Mouse (Mus musculus) CH12.LX (cell line): ENCODE measurements around the gene Hoxc4. TPM values are rescaled to one million over a fixed set of nuclear protein-coding genes. Genes with fewer than 3 reads are reported as not detected.
A peak's percentile ranks its signal among the peaks of the same experiment; 100 is the strongest.

Experiments
- DNase-seq: peaks from one replicate; pipeline ENCODE4 v3.0.0-alpha.2; 2013; ENCODE audit errors: extremely low read depth
- H3K27ac ChIP-seq: 2 replicates; pipeline ENCODE4 v1.5.1; 2012; ENCODE audit warnings: low read depth, mild to moderate bottlenecking, control low read depth, moderate library complexity; ENCODE audit not compliant: insufficient read depth
- H3K27me3 ChIP-seq: replicated peaks from 2 replicates; pipeline ENCODE3; 2012; ENCODE audit warnings: inconsistent platforms
- H3K36me3 ChIP-seq, 2 experiments: replicated peaks in 1 of 2; 2 replicates each; pipeline versions ENCODE3 to v1.6.1; 2012; ENCODE audit warnings: inconsistent platforms in 1 of 2, low read length in 1 of 2, mild to moderate bottlenecking in 1 of 2, mixed read lengths in 1 of 2, moderate library complexity in 1 of 2; ENCODE audit not compliant: control insufficient read depth in 1 of 2, insufficient read depth in 1 of 2
- H3K4me1 ChIP-seq, 2 experiments: 2 replicates each; pipeline ENCODE4 v1.6.1; 2012; ENCODE audit warnings: inconsistent platforms in 1 of 2, moderate library complexity in 1 of 2; ENCODE audit not compliant: insufficient read depth in 2 of 2, control insufficient read depth in 1 of 2
- H3K4me2 ChIP-seq: 2 replicates; pipeline ENCODE4 v1.6.1; 2012; ENCODE audit warnings: low read depth, mild to moderate bottlenecking, control low read depth; ENCODE audit not compliant: poor library complexity, insufficient read depth, severe bottlenecking
- H3K4me3 ChIP-seq, 3 experiments: fragments of 150-350 bp in 1 of 3; sonication (generic) in 1 of 3; replicated peaks in 1 of 3; 2 replicates each; pipeline versions ENCODE3 to v1.5.1; 2011 to 2012; ENCODE audit warnings: low read depth in 2 of 3, low read length in 2 of 3, mild to moderate bottlenecking in 2 of 3, moderate library complexity in 2 of 3, control low read depth in 1 of 3, improper control_type of control experiment in 1 of 3, inconsistent platforms in 1 of 3, mixed read lengths in 1 of 3; ENCODE audit not compliant: poor library complexity in 1 of 3
- H3K79me2 ChIP-seq: replicated peaks from 2 replicates; pipeline ENCODE4 v1.6.1; 2012; ENCODE audit warnings: mild to moderate bottlenecking, moderate library complexity; ENCODE audit not compliant: control insufficient read depth, poor library complexity, insufficient read depth, severe bottlenecking; ENCODE audit errors: extremely low read depth
- H3K9ac ChIP-seq: 2 replicates; pipeline ENCODE4 v1.6.1; 2012; ENCODE audit warnings: low read depth, mild to moderate bottlenecking, control low read depth, moderate library complexity; ENCODE audit not compliant: insufficient read depth
- H3K9me3 ChIP-seq: replicated peaks from 2 replicates; pipeline ENCODE3; 2012; ENCODE audit warnings: low read length, inconsistent platforms, mixed read lengths
- ELF1 ChIP-seq: IDR thresholded peaks from 2 replicates; pipeline ENCODE4 v1.6.1; 2014; ENCODE audit warnings: low read depth, mild to moderate bottlenecking, inconsistent platforms, low read length, improper control_type of control experiment
- GABPA ChIP-seq: IDR thresholded peaks from 2 replicates; pipeline ENCODE4 v1.6.1; 2012; ENCODE audit warnings: low read depth, low read length, improper control_type of control experiment, inconsistent platforms; ENCODE audit not compliant: insufficient replicate concordance
- HCFC1 ChIP-seq: IDR thresholded peaks from 2 replicates; pipeline ENCODE4 v1.6.1; 2012; ENCODE audit warnings: low read depth, mild to moderate bottlenecking, inconsistent platforms, low read length, improper control_type of control experiment
- MAFK ChIP-seq: IDR thresholded peaks from 2 replicates; pipeline ENCODE4 v1.6.1; 2011; ENCODE audit warnings: low read length, improper control_type of control experiment; ENCODE audit not compliant: insufficient replicate concordance
- MAX ChIP-seq: IDR thresholded peaks from 2 replicates; pipeline ENCODE4 v1.6.1; 2011; ENCODE audit warnings: low read length, improper control_type of control experiment
- MAZ ChIP-seq: IDR thresholded peaks from 2 replicates; pipeline ENCODE4 v1.6.1; 2012; ENCODE audit warnings: low read depth, mild to moderate bottlenecking, inconsistent platforms, low read length, improper control_type of control experiment, moderate library complexity
- MEF2A ChIP-seq: IDR thresholded peaks from 2 replicates; pipeline ENCODE4 v1.6.1; 2014; ENCODE audit warnings: low read depth, mild to moderate bottlenecking, inconsistent platforms, low read length, improper control_type of control experiment, borderline replicate concordance
- MYC ChIP-seq: IDR thresholded peaks from 2 replicates; pipeline ENCODE4 v1.6.1; 2011; ENCODE audit warnings: low read depth, mild to moderate bottlenecking, improper control_type of control experiment, low read length
- NRF1 ChIP-seq: IDR thresholded peaks from 2 replicates; pipeline ENCODE4 v1.6.1; 2014; ENCODE audit warnings: low read depth, mild to moderate bottlenecking, inconsistent platforms, low read length, improper control_type of control experiment, moderate library complexity
- PAX5 ChIP-seq: IDR thresholded peaks from 2 replicates; pipeline ENCODE4 v1.6.1; 2012; ENCODE audit warnings: low read length, inconsistent platforms, mixed read lengths
- POLR2A ChIP-seq: IDR thresholded peaks from 2 replicates; pipeline ENCODE4 v1.6.1; 2011; ENCODE audit warnings: low read depth, mild to moderate bottlenecking, improper control_type of control experiment, low read length
- TBP ChIP-seq: conservative IDR thresholded peaks from 2 replicates; pipeline ENCODE4 v1.6.1; 2011; ENCODE audit warnings: low read depth, low read length, improper control_type of control experiment
- USF1 ChIP-seq: IDR thresholded peaks from 2 replicates; pipeline ENCODE4 v1.6.1; 2014; ENCODE audit warnings: low read depth, mild to moderate bottlenecking, inconsistent platforms, low read length, improper control_type of control experiment
- USF2 ChIP-seq: conservative IDR thresholded peaks from 2 replicates; pipeline ENCODE4 v1.6.1; 2011; ENCODE audit warnings: low read depth, low read length, improper control_type of control experiment
- dilution Hi-C: fragments of 300-500 bp; cut with MboI; formaldehyde crosslinking; loops from 2 replicates; pipeline ENCODE4 v1.14.3; 2020; ENCODE audit warnings: low sequenced_read_pairs; ENCODE audit not compliant: extremely low pct_unique_long_range_greater_than_20kb, extremely low pct_ligation_motif_present
- in situ Hi-C: fragments of 300-500 bp; cut with MboI; formaldehyde crosslinking; loops from 3 replicates; pipeline ENCODE4 v1.14.3; 2019; ENCODE audit warnings: low sequenced_read_pairs, low pct_ligation_motif_present, low pct_unique_long_range_greater_than_20kb, mixed read lengths
- polyA plus RNA-seq: library from polyadenylated mRNA; unstranded; fragments of >175 nt; gene quantifications from 2 replicates; pipeline ENCODE4 v1.2.1, GENCODE M21; 2012; ENCODE audit warnings: low read depth; ENCODE audit not compliant: insufficient read length
- total RNA-seq, 2 experiments: library from RNA; depleted of rRNA; stranded (reverse); fragments of 300-350 nt in 1 of 2; fragments of >200 nt in 1 of 2; gene quantifications; 2 replicates each; pipeline ENCODE4 v1.2.3; 2012 to 2014

Hoxc4 gene
- total and polyA plus RNA-seq, 3 experiments, result 5.7 to 31.7 (median 8.6) TPM

DNA sequence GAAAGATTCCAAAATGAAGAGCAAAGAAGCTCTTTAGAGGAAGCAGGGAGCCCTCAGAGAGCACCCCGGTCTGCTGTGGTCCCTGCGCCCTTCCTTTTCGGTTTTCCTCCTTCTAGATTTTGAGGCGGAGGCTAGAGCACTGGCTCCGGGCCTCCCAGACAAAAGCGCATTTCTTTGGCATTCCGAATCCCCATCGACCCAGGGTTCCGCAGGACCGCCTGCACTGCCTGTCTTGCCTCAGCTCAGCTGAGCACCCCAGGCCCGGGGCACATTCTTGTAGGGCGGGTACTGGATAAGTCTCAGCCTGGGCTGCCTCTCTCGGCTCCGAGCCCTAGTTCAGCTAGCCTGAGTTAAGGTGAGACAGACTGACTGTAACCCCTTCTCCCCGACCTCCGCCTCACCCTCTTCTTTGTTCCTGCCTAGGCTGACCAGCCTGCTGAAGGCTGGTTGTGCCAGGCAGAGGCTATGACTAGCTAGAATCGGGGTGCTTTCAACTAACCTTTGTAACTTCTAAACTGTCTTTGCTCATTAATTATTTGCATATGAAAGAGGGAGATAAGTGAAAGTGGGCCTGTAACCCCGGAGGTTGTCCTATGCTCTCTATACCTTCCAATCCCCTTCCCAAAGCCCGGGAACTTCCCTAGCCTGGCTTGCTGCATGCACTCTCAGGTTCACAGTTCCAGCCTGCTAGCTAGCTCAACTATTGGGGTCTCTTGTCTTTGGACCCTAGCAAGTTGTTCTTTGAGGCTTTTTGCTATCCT lies 3.1 kb upstream of the Hoxc4 start:
- no peaks in the 10 kb centered on the region for H3K27me3 ChIP-seq
- dilution Hi-C loops (no loop called here), in situ Hi-C loops (loop anchor here (10.0 kb wide), 1 partner anchor 159 kb away; no protein-coding TSS in a partner anchor)

GRCm38 (mm10) chr15:103020899-103021418 lies 2.2 kb downstream of the Hoxc4 start:
- Histone ChIP-seq H3K79me2 (no peaks in the 10 kb centered on the region), H3K4me2 (no peak overlapping the region), H3K4me3 (no peak overlapping the region), H3K27ac (no peak overlapping the region), H3K9me3 (no peaks in the 10 kb centered on the region), H3K27me3 (no peaks in the 10 kb centered on the region), H3K36me3 (no peaks in the 10 kb centered on the region), H3K9ac (no peak overlapping the region), H3K4me1 (peaks cover 10 to 51% of the 10 kb centered on the region in 2 experiments; a peak in 3 of 4 replicates)
- no peak for TF ChIP-seq MEF2A
- no peak for TF ChIP-seq MAZ
- TF ChIP-seq USF2, result peak; percentile 55
- TF ChIP-seq USF1, result peak; percentile 76
- TF ChIP-seq ELF1, result no peak
- 0 out of 2 replicates have a peak, but pooled peaks have one; percentile 4 for TF ChIP-seq MAX
- TF ChIP-seq POLR2A, result no peak
- TF ChIP-seq GABPA, result no peak
- in situ Hi-C loops (no loop called here), dilution Hi-C loops (no loop called here)
- no peak for DNase-seq

More for the DNA sequence above, 3.1 kb upstream of the Hoxc4 start:
- DNase-seq, result no peak
- Histone ChIP-seq H3K4me2 (no peak overlapping the region), H3K79me2 (no peaks in the 10 kb centered on the region)
- TF ChIP-seq USF2, result no peak
- TF ChIP-seq PAX5, result no peak
- no peak for TF ChIP-seq MEF2A
- TF ChIP-seq GABPA, result no peak
- TF ChIP-seq MYC, result no peak
- TF ChIP-seq HCFC1, result no peak
- TF ChIP-seq USF1, result no peak
- no peak for TF ChIP-seq NRF1
- TF ChIP-seq MAFK, result no peak
- no peak for TF ChIP-seq TBP
- TF ChIP-seq, all 38 proteins: peak for 0
- no peak overlapping the region for H3K4me3 ChIP-seq
- peaks cover 7% of the 10 kb centered on the region for H3K9me3 ChIP-seq
- no peak overlapping the region for H3K27ac ChIP-seq
- H3K36me3 ChIP-seq, result no peaks in the 10 kb centered on the region
- no peak overlapping the region for H3K9ac ChIP-seq
- peaks cover 10 to 43% of the 10 kb centered on the region in 2 experiments; a peak in 3 of 4 replicates for H3K4me1 ChIP-seq
